Comparison of ENCODE assay signal across 9 mouse cellular contexts in genomic region chr1:162866280-162866681, GRCm38 (mm10). TPM values are rescaled to one million over a fixed set of nuclear protein-coding genes. Genes with fewer than 3 reads are reported as not detected.
DNase-seq lines count a peak whose midpoint lies in the region; ATAC-seq lines count a peak whose summit lies in the region.
"Had no signal": no experiment of that assay in that cellular context is flagged by ENCODE, and none has a peak within 500 bp of the region (broad histone marks: within the 10 kb centered on the region; RNA-seq: fewer than 3 reads in every experiment).

TSS of gene Fmo1 (minus strand) at chr1:162866610.

- H3K27ac ChIP-seq in embryonic facial prominence, embryonic 15.5 days (replicated peaks): no peak within 1 kb of the TSS
- H3K27ac ChIP-seq in hindbrain, embryonic 13.5 days: no peak within 1 kb of the TSS
- H3K27ac ChIP-seq in midbrain, embryonic 10.5 days (replicated peaks): no peak within 1 kb of the TSS
- H3K27ac ChIP-seq: heart, embryonic 15.5 days had no signal

- WGBS in embryonic facial prominence, embryonic 15.5 days: 43% methylated on average over 7 of the region's 7 CpGs
- 75% methylated on average over 7 of the region's 7 CpGs for WGBS in hindbrain, embryonic 13.5 days
- WGBS in midbrain, embryonic 10.5 days: 69% methylated on average over 7 of the region's 7 CpGs

- H3K9me3 ChIP-seq in embryonic facial prominence, embryonic 15.5 days (replicated peaks): no peaks in the 10 kb centered on the region
- H3K9me3 ChIP-seq in hindbrain, embryonic 13.5 days: peaks cover 4% of the 10 kb centered on the region; the same call in 1 of the 2 replicates
- 0 out of 2 replicates have a peak, but pooled peaks cover 6% of the 10 kb centered on the region for H3K9me3 ChIP-seq in midbrain, embryonic 10.5 days (replicated peaks)

- H3K9ac ChIP-seq in embryonic facial prominence, embryonic 15.5 days: no peak within 1 kb of the TSS
- H3K9ac ChIP-seq in hindbrain, embryonic 13.5 days: no peak within 1 kb of the TSS
- H3K9ac ChIP-seq: heart, embryonic 15.5 days had no signal

- no peak within 1 kb of the TSS for H3K4me3 ChIP-seq in embryonic facial prominence, embryonic 15.5 days (replicated peaks)
- H3K4me3 ChIP-seq in hindbrain, embryonic 13.5 days: no peak within 1 kb of the TSS
- no peak within 1 kb of the TSS for H3K4me3 ChIP-seq in midbrain, embryonic 10.5 days
- H3K4me3 ChIP-seq: heart, embryonic 15.5 days had no signal

- no peak within 1 kb of the TSS for H3K4me2 ChIP-seq in embryonic facial prominence, embryonic 15.5 days (replicated peaks)
- H3K4me2 ChIP-seq in hindbrain, embryonic 13.5 days: no peak within 1 kb of the TSS
- H3K4me2 ChIP-seq: heart, embryonic 15.5 days had no signal

- H3K36me3 ChIP-seq in embryonic facial prominence, embryonic 15.5 days: no peaks in the 10 kb centered on the region
- no peaks in the 10 kb centered on the region for H3K36me3 ChIP-seq in hindbrain, embryonic 13.5 days
- no peaks in the 10 kb centered on the region for H3K36me3 ChIP-seq in midbrain, embryonic 10.5 days
- H3K36me3 ChIP-seq: heart, embryonic 15.5 days had no signal

- no peak for DNase-seq in layer of hippocampus, postnatal 14 days (ENCODE audit: low spot score in 2 of 2)
- no peak for DNase-seq in layer of hippocampus, adult 11-12 months (ENCODE audit: low spot score)
- DNase-seq in midbrain, embryonic 10.5 days (ENCODE audit: low spot score): no peak
- no peak for DNase-seq in right cerebral cortex, postnatal 14 days
- DNase-seq in thymus, postnatal 36 days: no peak
- DNase-seq in cerebellum, postnatal 10 days: no peak

- peaks cover 11% of the 10 kb centered on the region for H3K4me1 ChIP-seq in embryonic facial prominence, embryonic 15.5 days
- peaks cover 2% of the 10 kb centered on the region; the same call in 1 of the 2 replicates for H3K4me1 ChIP-seq in hindbrain, embryonic 13.5 days (replicated peaks)
- peaks cover 6% of the 10 kb centered on the region for H3K4me1 ChIP-seq in midbrain, embryonic 10.5 days
- H3K4me1 ChIP-seq: heart, embryonic 15.5 days had no signal

- no peaks in the 10 kb centered on the region for H3K27me3 ChIP-seq in embryonic facial prominence, embryonic 15.5 days
- no peaks in the 10 kb centered on the region for H3K27me3 ChIP-seq in hindbrain, embryonic 13.5 days
- no peaks in the 10 kb centered on the region for H3K27me3 ChIP-seq in midbrain, embryonic 10.5 days (ENCODE audit: low read depth, poor library complexity, severe bottlenecking)
- H3K27me3 ChIP-seq: heart, embryonic 15.5 days had no signal

- no peak for ATAC-seq in embryonic facial prominence, embryonic 15.5 days (ENCODE audit: insufficient number of reproducible peaks, low FRiP score, low TSS enrichment, low read depth)
- no peak for ATAC-seq in hindbrain, embryonic 13.5 days (ENCODE audit: low FRiP score)

RNA-seq across cellular contexts. Expression of gene Fmo1, which starts in this region (rescaled TPM):
- 10 to 100 TPM; 21.6 to 23.1 TPM for total RNA-seq in layer of hippocampus, postnatal 14 days (2021)
- 50.2 and 63.4 TPM in 2 replicates for polyA plus RNA-seq in embryonic facial prominence, embryonic 15.5 days (2015; fragmentation: Nextera tagmentation; extraction: Ambion mirVana)
- 22.3 and 24.8 TPM in 2 replicates for polyA plus RNA-seq in hindbrain, embryonic 13.5 days (2015; fragmentation: Nextera tagmentation; extraction: Ambion mirVana)
- 10.9 and 14.7 TPM in 2 replicates for polyA plus RNA-seq in midbrain, embryonic 10.5 days (2016; fragmentation: Nextera tagmentation; extraction: Ambion mirVana)
